Mouse (Mus musculus): Measurements from ENCODE around the gene Serpina12.

The Serpina12 gene

GRCm38 (mm10) chr12:104004689-104005088, 39.6 kb downstream of the Serpina12 start:
- no peak for DNase-seq (ENCODE audit: extremely low spot score, low read depth, low spot score)

GRCm38 (mm10) chr12:104003238-104003612, 41.0 kb downstream of the Serpina12 start:
- no peak for DNase-seq (ENCODE audit: extremely low spot score, low read depth, low spot score)

- no peak for DNase-seq (ENCODE audit: extremely low spot score, low read depth, low spot score)
Measured at GRCm38 (mm10) chr12:104002569-104003237, 41.5 kb downstream of the Serpina12 start.

GRCm38 (mm10) chr12:104000594-104000993, 43.6 kb downstream of the Serpina12 start:
- no peak for DNase-seq (ENCODE audit: extremely low spot score, low read depth, low spot score)

GRCm38 (mm10) chr12:103999611-104000010, 44.6 kb downstream of the Serpina12 start:
- no peak for DNase-seq (ENCODE audit: extremely low spot score, low read depth, low spot score)

- DNase-seq (ENCODE audit: extremely low spot score, low read depth, low spot score) = no peak
Measured at GRCm38 (mm10) chr12:103996513-103996912, 47.7 kb downstream of the Serpina12 start.

GRCm38 (mm10) chr12:103995292-103996072, 48.8 kb downstream of the Serpina12 start:
- peak; percentile 16 for DNase-seq (ENCODE audit: extremely low spot score, low read depth, low spot score)

GRCm38 (mm10) chr12:103992945-103993344, 51.3 kb downstream of the Serpina12 start:
- no peak for DNase-seq (ENCODE audit: extremely low spot score, low read depth, low spot score)

- DNase-seq (ENCODE audit: extremely low spot score, low read depth, low spot score) = no peak
Measured at GRCm38 (mm10) chr12:103989857-103990256, 54.4 kb downstream of the Serpina12 start, which contains the start of gene Serpina11. Gene Serpina11 (minus strand): TSS chr12:103989957.

- no peak for DNase-seq (ENCODE audit: extremely low spot score, low read depth, low spot score)
Measured at GRCm38 (mm10) chr12:103989514-103989767, 54.8 kb downstream of the Serpina12 start.

GRCm38 (mm10) chr12:103988754-103989513, 55.3 kb downstream of the Serpina12 start:
- DNase-seq (ENCODE audit: extremely low spot score, low read depth, low spot score) = no peak

- DNase-seq (ENCODE audit: extremely low spot score, low read depth, low spot score) = no peak
Measured at GRCm38 (mm10) chr12:103985868-103986267, 58.4 kb downstream of the Serpina12 start.

- no peak for DNase-seq (ENCODE audit: extremely low spot score, low read depth, low spot score)
Measured at GRCm38 (mm10) chr12:103984935-103985334, 59.3 kb downstream of the Serpina12 start.

GRCm38 (mm10) chr12:103981646-103982360, 62.4 kb downstream of the Serpina12 start:
- no peak for DNase-seq (ENCODE audit: extremely low spot score, low read depth, low spot score)

Data from hindlimb bud, embryonic 11.5 days (tissue).